Mouse (Mus musculus) kidney, embryonic 15.5 days (tissue): ENCODE data around the gene Prex1. TPM values are rescaled to one million over a fixed set of nuclear protein-coding genes. Genes with fewer than 3 reads are reported as not detected.
"Not testable (repeated sequence)": the region's sequence is repeated elsewhere in the genome, so short reads cannot be mapped to it uniquely, and the experiment has no call there.

ENCODE experiments used
- ATAC-seq: fragments of 200-750 bp; cut with Nextera tagmentation; replicated peaks from 2 replicates; pipeline ENCODE4 v1.8.0; 2017; ENCODE audit warnings: moderate TSS enrichment; ENCODE audit not compliant: low FRiP score
- H3K27ac ChIP-seq: fragments of 300-500 bp; sonication (generic); 2 replicates; pipeline ENCODE4 v1.5.1; 2015; ENCODE audit warnings: mild to moderate bottlenecking, inconsistent platforms
- H3K27me3 ChIP-seq: fragments of 300-500 bp; sonication (generic); 2 replicates; pipeline ENCODE4 v1.6.1; 2015; ENCODE audit warnings: inconsistent platforms
- H3K36me3 ChIP-seq: fragments of 300-500 bp; sonication (generic); 2 replicates; pipeline ENCODE4 v1.6.1; 2015; ENCODE audit warnings: inconsistent platforms
- H3K4me1 ChIP-seq: fragments of 300-500 bp; sonication (generic); 2 replicates; pipeline ENCODE4 v1.6.1; 2015; ENCODE audit warnings: inconsistent platforms
- H3K4me2 ChIP-seq: fragments of 300-500 bp; sonication (generic); 2 replicates; pipeline ENCODE4 v1.6.1; 2015; ENCODE audit warnings: moderate library complexity, mild to moderate bottlenecking, inconsistent platforms
- H3K4me3 ChIP-seq: fragments of 300-500 bp; sonication (generic); replicated peaks from 2 replicates; pipeline ENCODE4 v1.5.1; 2015; ENCODE audit warnings: mild to moderate bottlenecking, inconsistent platforms
- H3K9ac ChIP-seq: fragments of 300-500 bp; sonication (generic); 2 replicates; pipeline ENCODE4 v1.6.1; 2015; ENCODE audit warnings: mild to moderate bottlenecking, inconsistent platforms
- H3K9me3 ChIP-seq: fragments of 300-500 bp; sonication (generic); replicated peaks from 2 replicates; pipeline ENCODE4 v1.6.1; 2016; ENCODE audit warnings: inconsistent platforms
- WGBS: fragments of 180-500 bp; shearing (Covaris S2); methylation state at CpG from one replicate; pipeline ENCODE4 v1.1.7; 2015; ENCODE audit warnings: mixed read lengths; 5-methylcytosine and 5-hydroxymethylcytosine counted together
- polyA plus RNA-seq: library from polyadenylated mRNA; unstranded; fragments of >200 nt; fragmentation: Nextera tagmentation; extraction: Ambion mirVana; gene quantifications from 2 replicates; pipeline ENCODE4 v1.2.1, GENCODE M21; 2015

Gene Prex1
- polyA plus RNA-seq, 1 experiment from 2014 or later = 16.0 TPM

DNA sequence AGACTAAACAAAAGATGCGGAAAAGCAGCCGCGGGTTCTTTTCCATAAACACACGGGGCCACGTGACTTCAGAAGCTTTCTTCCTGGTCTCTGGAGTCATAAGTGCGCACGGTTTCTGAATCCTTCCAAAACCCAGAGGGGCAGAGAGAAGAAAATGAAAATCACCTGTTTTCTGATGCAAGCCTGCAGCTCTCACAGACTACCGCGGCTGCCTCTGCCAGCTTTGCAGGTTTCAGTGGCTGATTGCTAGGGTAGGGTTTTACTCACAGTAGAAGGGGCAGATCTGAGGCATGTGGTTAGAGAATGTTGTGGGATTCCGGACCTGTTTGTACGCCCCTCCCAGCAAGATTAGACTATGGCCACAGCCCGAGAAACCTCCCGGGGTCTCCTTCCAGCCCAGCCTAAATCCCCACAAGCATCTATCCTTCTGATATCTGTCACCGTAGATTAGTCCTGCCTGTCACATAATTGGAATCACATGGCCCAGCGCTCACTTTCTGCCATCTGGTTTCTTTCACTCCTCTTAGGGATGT lies 21.9 kb upstream of the Prex1 start:
- H3K4me2 ChIP-seq = no peak overlapping the region
- H3K9me3 ChIP-seq = no peaks in the 10 kb centered on the region
- no peaks in the 10 kb centered on the region for H3K27me3 ChIP-seq
- no peak overlapping the region for H3K4me3 ChIP-seq
- no peak overlapping the region for H3K9ac ChIP-seq
- WGBS = 61% methylated on average over 15 of the region's 15 CpGs
- peaks cover 2% of the 10 kb centered on the region; the same call in 1 of the 2 replicates for H3K4me1 ChIP-seq
- H3K36me3 ChIP-seq = no peaks in the 10 kb centered on the region
- ATAC-seq = no peak
- no peak overlapping the region for H3K27ac ChIP-seq

DNA sequence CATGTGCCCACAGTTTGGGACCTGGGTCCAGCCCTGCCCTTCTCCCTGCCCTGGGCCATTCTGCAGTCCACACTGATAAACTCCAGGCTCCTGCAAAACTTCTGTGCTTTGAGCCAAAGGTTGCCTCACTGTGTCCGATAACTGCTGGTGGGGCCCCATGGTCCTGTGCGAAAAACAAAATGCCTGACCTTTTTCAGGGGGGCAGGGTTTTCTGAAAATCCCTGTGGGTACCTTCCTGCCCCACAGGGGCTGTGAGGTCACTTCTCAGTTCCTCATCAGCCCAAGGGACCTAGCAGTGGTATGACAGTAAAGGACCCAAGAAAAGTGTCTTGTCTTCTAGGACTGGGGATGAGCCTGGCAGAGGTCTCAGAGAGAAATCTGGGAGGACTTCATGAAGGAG lies 19.2 kb upstream of the Prex1 start:
- 86% methylated on average over 2 of the region's 2 CpGs for WGBS
- Histone ChIP-seq H3K9me3 (no peaks in the 10 kb centered on the region), H3K27me3 (no peaks in the 10 kb centered on the region), H3K4me2 (no peak overlapping the region), H3K4me3 (no peak overlapping the region), H3K9ac (no peak overlapping the region), H3K4me1 (peaks cover 19% of the 10 kb centered on the region), H3K27ac (no peak overlapping the region), H3K36me3 (no peaks in the 10 kb centered on the region)
- ATAC-seq = no peak

DNA sequence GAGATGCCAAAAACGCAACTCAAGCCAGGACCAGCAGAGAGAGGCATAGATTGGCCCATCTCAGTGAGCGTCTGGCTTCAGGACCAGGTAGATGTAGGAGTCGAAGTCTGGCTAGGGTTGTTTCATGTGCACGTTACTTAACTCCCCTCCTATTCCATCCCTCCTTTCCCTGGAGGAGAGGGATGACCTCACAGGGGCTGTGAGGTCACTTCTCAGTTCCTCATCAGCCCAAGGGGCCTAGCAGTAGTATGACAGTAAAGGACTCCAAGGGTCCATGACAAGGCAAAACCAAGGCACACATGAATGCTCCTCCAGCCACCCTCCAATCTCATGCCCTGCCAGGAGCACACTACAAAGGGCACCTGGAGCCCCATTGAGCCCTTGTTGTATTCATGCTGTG lies 18.5 kb upstream of the Prex1 start:
- no peaks in the 10 kb centered on the region for H3K36me3 ChIP-seq
- H3K27me3 ChIP-seq = no peaks in the 10 kb centered on the region
- no peaks in the 10 kb centered on the region for H3K9me3 ChIP-seq
- 71% methylated on average over 4 of the region's 4 CpGs for WGBS
- H3K4me1 ChIP-seq = peaks cover 19% of the 10 kb centered on the region
- H3K9ac ChIP-seq = no peak overlapping the region
- ATAC-seq = no peak
- H3K27ac ChIP-seq = no peak overlapping the region
- H3K4me2 ChIP-seq = no peak overlapping the region
- no peak overlapping the region for H3K4me3 ChIP-seq

DNA sequence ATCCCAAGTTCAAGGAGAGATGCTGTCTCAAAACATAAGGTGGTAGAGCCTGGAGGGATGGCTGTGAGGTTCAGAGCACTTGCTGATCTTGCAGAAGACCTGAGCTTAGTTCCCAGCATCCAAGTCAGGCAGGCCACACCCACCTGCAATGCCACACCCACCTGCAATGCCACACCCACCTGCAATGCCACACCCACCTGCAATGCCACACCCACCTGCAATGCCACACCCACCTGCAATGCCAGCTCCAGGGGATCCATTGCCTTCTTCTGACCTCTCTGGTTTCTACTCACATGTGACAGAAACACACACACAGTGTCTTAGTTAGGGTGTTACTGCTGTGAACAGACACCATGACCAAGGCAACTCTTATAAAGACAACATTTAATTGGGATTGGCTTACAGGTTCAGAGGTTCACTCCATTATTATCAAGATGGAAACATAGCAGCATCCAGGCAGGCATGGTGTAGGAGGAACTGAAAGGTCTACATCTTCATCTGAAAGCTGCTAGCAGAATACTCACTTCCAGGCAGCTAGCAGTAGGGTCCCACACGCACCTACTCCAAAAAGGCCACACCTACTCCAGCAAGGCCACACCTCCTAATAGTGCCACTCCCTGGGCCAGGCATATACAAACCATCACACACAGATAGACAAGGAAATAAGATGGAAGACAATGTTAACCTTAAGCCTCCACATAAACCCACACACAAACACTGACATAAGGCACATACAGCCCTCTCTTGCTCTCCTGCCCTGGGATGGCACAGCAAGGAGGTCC lies 17.7 kb upstream of the Prex1 start:
- H3K4me3 ChIP-seq, H3K9me3 ChIP-seq, H3K36me3 ChIP-seq, H3K4me2 ChIP-seq, H3K27me3 ChIP-seq, H3K27ac ChIP-seq, H3K9ac ChIP-seq, ATAC-seq: not testable (repeated sequence)
- peaks cover 19% of the 10 kb centered on the region for H3K4me1 ChIP-seq
- WGBS = 93% methylated on average over 1 of the region's 1 CpGs

DNA sequence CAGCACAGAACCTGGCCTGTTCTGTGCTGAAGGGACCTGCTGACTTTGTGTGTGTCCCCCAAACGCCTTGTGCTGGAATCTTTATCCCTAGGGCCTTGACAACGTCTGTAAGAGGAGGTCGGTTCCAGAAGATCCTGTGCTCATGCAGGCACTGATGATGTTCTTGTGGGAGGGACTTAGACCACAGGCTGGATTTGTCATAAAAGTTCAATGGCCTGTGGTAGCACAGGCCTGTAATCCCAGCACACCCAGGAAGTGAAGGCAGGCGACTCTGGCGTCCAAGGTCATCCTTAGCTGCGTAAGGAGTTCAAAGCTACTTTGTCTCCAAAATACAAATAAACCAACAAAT lies 16.9 kb upstream of the Prex1 start:
- no peak overlapping the region for H3K4me3 ChIP-seq
- H3K27ac ChIP-seq = peak overlapping the region; percentile 57; the same call in 1 of the 2 replicates
- no peaks in the 10 kb centered on the region for H3K27me3 ChIP-seq
- no peak overlapping the region for H3K4me2 ChIP-seq
- no peak for ATAC-seq
- no peaks in the 10 kb centered on the region for H3K36me3 ChIP-seq
- 58% methylated on average over 6 of the region's 6 CpGs for WGBS
- H3K9me3 ChIP-seq = no peaks in the 10 kb centered on the region
- H3K9ac ChIP-seq = no peak overlapping the region
- H3K4me1 ChIP-seq = peaks cover 19% of the 10 kb centered on the region

DNA sequence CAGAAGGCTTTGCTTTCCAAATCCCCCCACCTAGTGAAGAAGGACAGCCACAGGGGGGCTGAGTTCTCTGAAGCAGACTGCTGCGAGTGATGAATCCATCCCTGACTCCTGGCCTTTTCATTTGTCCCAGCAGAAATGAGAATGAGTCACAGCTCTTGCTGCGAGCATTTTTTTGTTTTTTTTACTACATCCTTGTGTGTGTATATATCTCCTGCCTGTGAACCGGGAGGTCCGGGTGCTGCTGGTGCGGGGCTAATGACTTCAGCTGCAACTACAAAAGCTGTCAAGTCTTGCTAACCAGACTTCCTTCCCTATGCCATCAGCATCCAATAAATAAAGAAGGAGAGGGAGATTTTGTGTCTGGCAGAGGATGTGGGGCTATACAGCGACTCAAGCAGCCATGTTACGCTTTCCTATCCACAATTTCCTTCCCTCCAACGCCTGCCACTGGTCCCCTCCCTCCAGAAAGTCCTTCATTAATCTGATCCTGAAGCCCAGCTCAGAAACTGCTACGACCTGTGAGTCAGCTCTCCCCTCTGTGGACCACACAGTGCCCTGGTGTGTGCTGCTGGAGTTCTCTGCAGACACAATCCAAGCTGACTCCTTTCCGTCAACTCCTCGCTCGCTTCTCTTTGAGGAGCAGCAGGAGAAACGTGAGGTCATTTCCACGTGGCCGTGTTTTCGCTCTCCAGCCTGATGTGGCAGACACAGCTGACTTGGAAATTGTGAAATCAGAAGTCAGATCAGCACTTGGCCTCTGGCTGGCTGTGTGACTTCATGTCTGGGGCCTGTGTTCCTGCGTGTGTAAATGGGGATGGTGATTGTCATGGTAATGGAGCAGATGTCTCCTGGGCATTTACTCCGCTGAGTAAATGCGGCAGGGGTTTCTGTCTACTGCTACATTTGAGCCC lies 16.3 kb upstream of the Prex1 start:
- Histone ChIP-seq H3K9ac (no peak overlapping the region), H3K27me3 (no peaks in the 10 kb centered on the region), H3K4me3 (no peak overlapping the region), H3K9me3 (no peaks in the 10 kb centered on the region), H3K4me2 (peak overlapping the region; percentile 25; the same call in 1 of the 2 replicates), H3K27ac (peak overlapping the region; percentile 57), H3K4me1 (peaks cover 19% of the 10 kb centered on the region), H3K36me3 (no peaks in the 10 kb centered on the region)
- WGBS = 30% methylated on average over 19 of the region's 19 CpGs
- ATAC-seq = no peak

DNA sequence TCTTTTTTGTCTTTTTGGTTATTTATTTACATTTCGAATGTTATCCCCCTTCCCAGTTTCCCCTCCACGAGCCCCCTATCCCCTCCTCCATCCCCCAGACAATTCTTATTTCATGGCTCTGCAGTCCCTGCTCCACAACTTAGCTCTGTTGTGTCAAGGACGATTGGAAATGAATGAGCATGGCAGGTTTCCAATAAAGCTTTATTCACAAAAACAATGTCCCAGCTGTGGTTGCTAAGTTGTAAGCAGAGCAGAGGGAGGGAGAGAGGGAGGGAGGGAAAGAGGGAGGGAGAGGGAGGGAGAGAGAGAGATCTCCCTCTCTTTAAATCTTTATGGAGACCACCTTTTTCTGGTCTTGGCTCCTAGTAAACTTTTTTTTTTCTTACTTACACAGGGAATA lies 15.4 kb upstream of the Prex1 start:
- Histone ChIP-seq H3K27me3 (no peaks in the 10 kb centered on the region), H3K9ac (no peak overlapping the region), H3K9me3 (no peaks in the 10 kb centered on the region), H3K27ac (no peak overlapping the region), H3K4me3 (no peak overlapping the region), H3K4me1 (peaks cover 19% of the 10 kb centered on the region), H3K36me3 (no peaks in the 10 kb centered on the region), H3K4me2 (no peak overlapping the region)
- 60% methylated on average over 3 of the region's 3 CpGs for WGBS
- ATAC-seq = no peak

DNA sequence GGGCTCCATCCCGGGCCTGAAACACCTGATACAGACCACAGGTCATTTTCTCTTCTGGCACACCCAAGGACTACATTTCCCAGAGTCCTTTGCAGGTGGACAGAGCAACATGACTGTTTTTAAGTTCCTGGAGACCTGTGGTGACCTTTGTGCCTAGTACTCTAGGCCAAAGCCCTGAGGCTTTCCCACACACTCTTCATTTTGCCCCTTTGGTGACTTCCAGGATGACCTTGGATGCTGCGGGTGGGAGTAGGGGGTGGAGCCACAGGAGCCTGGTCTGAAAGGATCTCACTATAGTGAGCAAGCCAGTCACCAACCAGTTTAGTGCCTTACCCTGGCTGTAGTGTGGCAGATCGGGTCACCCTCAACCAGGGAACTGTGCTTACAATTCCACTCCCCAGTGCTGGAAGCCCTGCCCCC lies 14.6 kb upstream of the Prex1 start:
- H3K4me1 ChIP-seq = peaks cover 19% of the 10 kb centered on the region

DNA sequence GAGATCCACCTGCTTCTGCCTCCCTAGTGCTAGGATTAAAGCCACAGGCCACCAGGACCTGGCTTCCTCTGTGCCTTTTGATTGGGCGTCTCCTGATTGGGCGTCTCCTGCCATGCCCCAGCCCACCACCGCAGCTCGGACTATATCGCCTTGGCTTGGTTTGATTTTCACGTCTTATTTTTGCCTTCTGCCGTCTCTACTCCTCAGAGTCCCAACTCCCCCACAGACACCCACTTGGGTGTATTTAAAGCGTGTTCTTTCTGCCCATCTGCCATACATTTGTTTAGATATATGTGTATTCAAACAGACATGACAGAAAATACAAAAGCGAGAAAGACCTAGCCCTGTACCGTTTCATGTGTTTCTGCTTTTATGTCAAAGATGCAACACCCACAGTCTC lies 14.2 kb upstream of the Prex1 start:
- Histone ChIP-seq H3K27ac (no peak overlapping the region), H3K9ac (no peak overlapping the region), H3K4me1 (peaks cover 19% of the 10 kb centered on the region), H3K9me3 (no peaks in the 10 kb centered on the region), H3K4me2 (no peak overlapping the region), H3K36me3 (no peaks in the 10 kb centered on the region), H3K27me3 (no peaks in the 10 kb centered on the region), H3K4me3 (no peak overlapping the region)
- WGBS = 85% methylated on average over 10 of the region's 10 CpGs
- no peak for ATAC-seq

More for the DNA sequence above, 14.6 kb upstream of the Prex1 start:
- 0 out of 2 replicates have a peak overlapping the region, but pooled peaks have one; percentile 24 for H3K4me2 ChIP-seq
- no peaks in the 10 kb centered on the region for H3K36me3 ChIP-seq
- no peak overlapping the region for H3K27ac ChIP-seq
- ATAC-seq = no peak
- WGBS = 47% methylated on average over 3 of the region's 3 CpGs
- no peaks in the 10 kb centered on the region for H3K27me3 ChIP-seq
- no peaks in the 10 kb centered on the region for H3K9me3 ChIP-seq
- H3K4me3 ChIP-seq = no peak overlapping the region
- no peak overlapping the region for H3K9ac ChIP-seq

DNA sequence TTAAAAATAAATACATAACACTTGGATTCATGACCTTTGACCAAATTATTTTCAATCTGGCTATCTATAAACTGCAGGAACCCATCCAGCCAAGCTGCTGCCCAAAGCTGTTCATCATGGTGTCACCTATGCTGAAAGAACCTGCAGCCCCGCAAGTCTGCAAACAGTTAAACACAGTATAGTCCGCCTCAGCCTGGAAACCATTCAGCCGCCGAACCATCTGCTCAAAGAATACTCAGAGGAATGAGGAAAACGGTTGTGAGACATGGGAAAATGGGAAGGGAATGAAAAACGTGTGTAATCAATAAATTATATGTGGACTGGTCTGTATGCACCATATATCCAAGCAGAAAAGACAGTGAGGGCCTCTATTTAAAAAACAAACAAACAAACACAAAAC lies 13.3 kb upstream of the Prex1 start:
- ATAC-seq = no peak
- Histone ChIP-seq H3K36me3 (no peaks in the 10 kb centered on the region), H3K27ac (no peak overlapping the region), H3K4me1 (peaks cover 19% of the 10 kb centered on the region), H3K27me3 (no peaks in the 10 kb centered on the region), H3K4me3 (no peak overlapping the region), H3K9ac (no peak overlapping the region), H3K9me3 (no peaks in the 10 kb centered on the region), H3K4me2 (no peak overlapping the region)
- 51% methylated on average over 6 of the region's 6 CpGs for WGBS

DNA sequence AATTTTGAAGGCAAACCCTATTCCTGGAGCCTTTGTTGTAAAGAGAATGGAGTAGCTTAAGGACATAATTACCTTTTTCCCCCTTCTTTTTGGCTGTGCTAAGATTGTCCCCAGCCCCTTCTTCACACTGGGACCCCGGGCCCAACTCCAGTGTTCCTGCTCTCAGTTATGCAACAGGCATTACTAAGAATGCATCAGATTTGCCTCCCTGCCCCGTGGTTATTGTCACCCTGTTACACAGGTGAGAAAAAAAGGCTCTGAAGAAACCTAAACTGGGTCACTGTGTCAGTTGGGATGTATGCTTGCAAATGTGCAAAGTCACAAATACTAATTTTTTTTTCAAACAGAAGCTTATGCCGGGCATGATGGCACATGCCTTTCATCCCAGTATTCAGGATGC lies 6.8 kb upstream of the Prex1 start:
- no peaks in the 10 kb centered on the region for H3K27me3 ChIP-seq

DNA sequence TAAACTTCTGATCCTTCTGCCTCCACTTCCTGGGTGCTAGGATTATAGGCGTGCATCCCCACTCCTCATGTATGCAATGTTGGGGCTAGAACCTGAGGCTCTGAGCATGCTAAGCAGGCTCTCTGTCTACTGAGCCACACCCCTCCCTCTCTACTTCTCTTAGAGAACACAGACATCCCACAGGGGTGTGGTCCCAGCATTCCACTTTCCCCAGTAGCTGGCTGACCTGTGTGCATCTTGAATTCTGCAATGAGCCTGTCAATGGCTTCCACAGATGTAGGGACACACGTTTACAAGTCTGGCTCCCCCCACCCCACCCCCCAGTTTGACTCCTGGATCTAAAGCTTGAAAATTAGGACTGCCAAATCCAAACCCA lies 6.3 kb upstream of the Prex1 start:
- WGBS = 78% methylated on average over 2 of the region's 2 CpGs
- H3K4me1 ChIP-seq = no peaks in the 10 kb centered on the region
- no peak overlapping the region for H3K9ac ChIP-seq
- 0 out of 2 replicates have a peak, but pooled peaks cover 1% of the 10 kb centered on the region for H3K27me3 ChIP-seq
- H3K27ac ChIP-seq = no peak overlapping the region
- H3K4me2 ChIP-seq = no peak overlapping the region
- H3K36me3 ChIP-seq = no peaks in the 10 kb centered on the region
- no peak overlapping the region for H3K4me3 ChIP-seq
- ATAC-seq = no peak
- H3K9me3 ChIP-seq = no peaks in the 10 kb centered on the region

More for the DNA sequence above, 6.8 kb upstream of the Prex1 start:
- no peaks in the 10 kb centered on the region for H3K4me1 ChIP-seq
- H3K9ac ChIP-seq = no peak overlapping the region
- H3K36me3 ChIP-seq = no peaks in the 10 kb centered on the region
- H3K27ac ChIP-seq = no peak overlapping the region
- H3K4me3 ChIP-seq = no peak overlapping the region
- H3K4me2 ChIP-seq = no peak overlapping the region
- WGBS = 67% methylated on average over 3 of the region's 3 CpGs
- no peak for ATAC-seq
- no peaks in the 10 kb centered on the region for H3K9me3 ChIP-seq
